Mouse (Mus musculus) CH12F3 (cell line): Measurements from ENCODE around the gene 2310061I04Rik.

Experiments used
- in situ Hi-C: fragments of 300-500 bp; cut with MboI; formaldehyde crosslinking; loops from 2 replicates; pipeline ENCODE4 v1.14.3; 2020; ENCODE audit warnings: low sequenced_read_pairs

Gene 2310061I04Rik

DNA sequence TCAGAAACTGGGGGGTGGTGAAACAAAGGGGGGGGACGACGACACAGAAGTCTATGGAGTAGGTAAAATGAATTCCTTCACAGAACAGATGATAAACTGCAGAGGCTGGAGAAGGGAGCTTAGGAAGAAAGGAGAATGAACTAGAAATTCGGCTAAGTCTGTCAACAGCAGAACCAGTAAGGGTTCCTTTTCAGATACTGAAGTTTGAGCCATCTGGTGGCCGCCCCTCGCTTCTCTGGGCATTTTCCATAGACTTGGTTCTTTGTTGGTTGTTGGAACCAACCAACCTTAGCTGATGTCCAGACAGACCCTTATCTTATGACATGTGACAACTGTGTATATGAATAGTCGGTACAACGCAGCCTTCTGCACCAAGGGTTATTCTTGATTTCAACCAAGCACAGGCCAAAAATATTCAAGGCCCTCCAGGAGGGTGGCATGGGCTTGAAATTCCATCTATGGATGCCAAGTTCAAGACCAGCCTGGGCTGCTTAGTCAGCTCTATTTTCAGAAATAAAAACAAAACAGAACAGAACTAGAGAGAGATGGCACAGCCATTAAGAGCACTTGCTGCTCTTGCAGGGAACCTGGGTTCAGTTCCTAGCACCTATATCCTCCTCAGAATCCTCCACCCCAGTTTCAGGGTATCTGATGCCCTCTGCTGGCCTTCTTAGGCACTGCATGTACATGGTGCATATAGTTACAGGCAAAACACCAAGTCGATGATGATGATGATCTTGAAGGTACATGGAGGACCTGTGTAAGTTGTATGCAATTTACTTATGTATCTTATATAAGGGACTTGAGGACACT lies 26.1 kb downstream of the 2310061I04Rik start:
- in situ Hi-C loops, result loop anchor here (5.0 kb wide), 1 partner anchor 39 kb away; no protein-coding TSS in a partner anchor

DNA sequence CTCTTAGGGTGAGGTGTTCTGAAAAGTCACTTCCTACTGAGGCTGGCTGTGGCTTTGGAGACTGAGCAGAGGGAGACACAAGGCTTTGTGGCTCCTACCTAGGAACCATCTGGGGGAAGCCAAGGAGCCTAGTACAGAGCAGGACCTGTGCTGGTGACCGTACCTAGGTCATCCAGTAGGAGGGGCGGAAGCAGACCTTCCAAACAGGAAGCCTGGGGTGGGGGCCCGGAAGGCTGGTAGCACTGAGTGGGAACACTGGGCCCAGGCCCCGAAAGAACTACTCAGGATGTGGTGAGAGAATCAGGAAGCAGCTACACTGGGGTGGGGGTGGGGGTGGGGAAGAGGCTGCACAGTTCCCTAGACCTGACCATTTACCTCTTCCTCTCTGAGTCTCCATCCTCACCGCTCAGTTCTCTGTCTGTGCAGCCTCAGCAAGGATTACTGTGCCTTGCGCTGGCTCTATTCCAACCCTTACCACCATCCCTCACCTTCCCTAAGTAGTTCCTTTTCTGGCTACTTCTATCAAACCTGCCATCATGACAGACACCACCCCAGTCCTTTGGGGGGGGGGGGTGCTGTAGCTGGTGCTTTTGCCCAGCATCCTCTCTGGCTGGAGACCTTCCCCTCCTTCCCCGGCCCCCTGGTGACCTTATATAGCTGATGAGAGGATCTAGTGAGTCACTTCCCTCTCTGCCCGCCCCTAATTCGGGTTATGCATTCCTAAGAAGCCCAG lies 26.9 kb downstream of the 2310061I04Rik start:
- in situ Hi-C loops, result loop anchor here (5.0 kb wide), 1 partner anchor 38 kb away; no protein-coding TSS in a partner anchor

DNA sequence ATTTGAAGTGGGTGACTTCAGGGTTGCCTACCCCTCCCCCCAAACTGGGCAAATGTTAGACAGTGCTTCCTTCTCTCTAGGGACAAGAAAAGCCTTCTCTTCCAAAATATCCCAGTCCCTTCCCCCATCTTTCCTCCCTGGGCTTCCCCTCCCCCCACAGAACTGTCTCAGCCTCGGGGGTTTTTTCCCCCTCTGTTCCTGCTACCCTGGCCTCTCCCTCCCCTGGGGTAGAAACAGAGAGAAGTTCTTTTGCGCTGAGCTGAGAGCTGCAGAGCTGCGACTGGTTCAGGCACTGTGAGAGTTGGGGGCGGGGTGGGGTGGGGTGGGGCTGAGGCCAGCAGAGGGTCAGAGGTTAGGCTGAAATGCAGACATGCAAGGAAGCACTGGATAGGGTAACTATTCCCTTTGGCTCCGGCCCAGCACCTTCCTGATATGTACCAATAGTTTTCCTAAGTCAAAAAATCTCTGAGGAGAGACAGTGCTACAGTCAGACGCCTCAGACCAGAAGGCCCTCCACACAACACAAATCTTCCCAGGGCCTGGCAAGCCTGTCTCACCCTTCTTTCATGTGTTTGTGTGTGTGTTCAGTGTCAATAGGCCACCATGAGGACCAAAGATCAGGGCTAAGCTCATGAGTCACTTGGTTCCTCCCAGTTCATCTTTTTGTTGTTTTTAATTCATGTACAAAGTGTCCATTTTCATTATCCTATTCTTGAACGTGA lies 27.7 kb downstream of the 2310061I04Rik start:
- in situ Hi-C loops, result loop anchor here (5.0 kb wide), 1 partner anchor 37 kb away; no protein-coding TSS in a partner anchor

DNA sequence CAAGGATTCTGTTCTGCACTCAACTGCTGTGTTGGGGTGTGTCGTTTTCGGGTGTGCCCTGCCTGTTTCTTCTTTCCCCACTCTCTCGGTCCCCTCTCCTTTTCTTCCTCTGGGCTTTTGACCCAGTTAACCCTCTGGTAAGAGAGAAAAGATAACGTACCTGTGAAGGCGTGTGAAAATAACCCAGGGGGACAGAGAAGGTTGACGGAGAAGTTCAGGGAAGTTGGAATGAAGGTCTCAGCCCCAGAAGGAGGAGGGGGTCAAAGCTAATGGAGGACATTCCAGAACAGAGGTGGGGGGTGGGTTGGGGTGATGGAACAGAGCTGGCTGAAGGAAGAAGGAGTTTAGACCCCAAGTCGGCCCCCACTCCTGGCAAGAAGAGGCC lies 28.3 kb downstream of the 2310061I04Rik start:
- in situ Hi-C loops, result no loop called here

DNA sequence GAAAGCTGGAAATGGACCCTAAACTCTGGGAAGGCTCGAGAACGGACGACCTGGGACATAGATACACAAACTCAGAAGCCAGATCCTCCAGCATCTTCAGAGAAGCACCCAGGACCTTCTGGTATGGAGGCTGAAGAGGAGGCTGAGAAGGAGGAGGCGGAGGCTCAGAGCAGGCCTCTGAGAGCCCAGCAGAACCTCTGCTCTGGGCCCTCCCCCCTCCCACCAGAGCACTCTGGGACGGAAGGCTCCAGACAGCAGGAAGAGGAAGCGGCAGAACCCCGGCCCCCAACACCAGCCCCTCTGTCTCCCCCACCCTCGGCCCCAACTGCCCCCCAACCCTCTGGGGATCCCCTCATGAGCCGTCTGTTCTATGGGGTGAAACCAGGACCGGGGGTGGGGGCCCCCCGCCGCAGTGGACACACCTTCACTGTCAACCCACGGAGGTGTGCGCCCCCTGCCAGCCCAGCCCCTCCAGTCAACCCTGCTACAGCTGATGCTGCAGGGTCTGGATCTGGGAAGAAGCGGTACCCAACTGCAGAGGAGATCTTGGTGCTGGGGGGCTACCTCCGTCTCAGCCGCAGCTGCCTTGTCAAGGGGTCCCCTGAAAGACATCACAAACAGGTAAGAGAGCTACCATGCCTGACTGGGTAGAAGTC lies 28.9 kb downstream of the 2310061I04Rik start:
- in situ Hi-C loops, result no loop called here

DNA sequence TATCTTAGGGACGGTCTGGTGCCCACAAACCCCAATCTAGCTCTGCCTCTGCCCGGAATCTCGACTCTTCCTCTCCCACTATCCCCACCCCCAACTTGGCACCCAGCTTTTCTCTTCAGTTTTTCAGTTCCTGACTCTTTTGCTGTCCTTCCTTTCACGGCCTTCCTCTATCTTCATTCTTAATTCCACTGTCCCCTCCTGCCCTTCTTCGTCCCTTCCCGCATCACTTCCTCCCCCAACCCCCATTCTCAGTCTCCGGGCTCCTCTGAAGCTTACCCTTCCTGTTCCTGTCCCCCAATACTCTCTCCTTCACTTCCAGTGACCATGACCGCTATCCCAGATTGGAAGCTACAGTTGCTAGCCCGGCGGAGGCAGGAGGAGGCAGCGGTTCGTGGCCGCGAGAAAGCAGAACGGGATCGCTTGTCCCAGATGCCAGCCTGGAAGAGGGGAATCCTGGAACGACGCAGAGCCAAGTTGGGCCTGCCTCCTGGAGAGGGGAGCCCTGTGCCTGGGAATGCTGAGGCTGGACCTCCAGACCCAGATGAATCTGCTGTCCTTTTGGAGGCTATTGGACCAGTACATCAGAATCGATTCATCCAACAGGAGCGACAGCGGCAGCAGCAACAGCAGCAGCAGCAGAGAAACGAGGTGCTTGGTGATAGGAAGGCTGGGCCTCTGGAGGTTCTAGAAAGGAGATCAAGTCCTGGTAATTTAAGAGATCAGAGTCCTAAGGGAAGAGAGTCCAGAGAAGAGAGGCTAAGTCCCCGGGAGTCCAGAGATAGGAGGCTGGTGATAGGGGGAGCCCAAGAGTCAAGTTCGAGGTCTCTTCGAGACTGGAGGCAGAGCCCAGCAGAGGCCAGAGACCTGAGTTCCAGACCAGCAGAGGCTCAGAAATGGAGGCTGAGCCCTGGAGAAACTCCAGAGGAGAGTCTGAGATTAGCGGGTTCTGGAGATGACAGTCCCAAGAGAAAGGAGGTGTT lies 30.0 kb downstream of the 2310061I04Rik start:
- in situ Hi-C loops, result no loop called here

DNA sequence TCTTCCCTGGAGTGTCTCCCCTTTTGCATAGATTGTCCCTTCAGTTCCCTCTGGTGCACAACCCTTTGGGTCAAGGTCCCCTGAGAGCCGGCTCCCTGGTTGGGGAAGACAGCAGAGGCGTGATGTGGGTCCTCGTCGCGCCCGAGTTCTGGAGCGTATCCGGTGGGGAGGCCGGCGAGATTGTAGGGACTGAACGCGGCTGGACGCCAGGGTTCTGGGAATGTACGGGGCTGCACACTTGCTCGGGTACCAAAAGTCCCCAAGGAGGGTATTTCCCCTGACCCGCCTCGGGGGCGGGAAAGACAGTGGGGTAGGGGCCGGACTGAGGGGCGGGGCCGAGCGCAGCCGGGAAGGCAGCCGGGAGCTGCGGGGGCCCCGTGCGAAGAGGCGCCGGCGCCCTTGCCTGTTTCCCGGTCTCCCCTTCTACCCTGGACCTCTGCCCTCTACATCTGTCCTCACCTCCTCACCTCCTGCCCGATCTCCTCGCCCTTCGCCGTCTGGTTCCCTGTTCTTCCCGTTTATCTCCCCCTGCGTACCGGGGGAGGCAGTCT lies 30.9 kb downstream of the 2310061I04Rik start:
- in situ Hi-C loops, result no loop called here

DNA sequence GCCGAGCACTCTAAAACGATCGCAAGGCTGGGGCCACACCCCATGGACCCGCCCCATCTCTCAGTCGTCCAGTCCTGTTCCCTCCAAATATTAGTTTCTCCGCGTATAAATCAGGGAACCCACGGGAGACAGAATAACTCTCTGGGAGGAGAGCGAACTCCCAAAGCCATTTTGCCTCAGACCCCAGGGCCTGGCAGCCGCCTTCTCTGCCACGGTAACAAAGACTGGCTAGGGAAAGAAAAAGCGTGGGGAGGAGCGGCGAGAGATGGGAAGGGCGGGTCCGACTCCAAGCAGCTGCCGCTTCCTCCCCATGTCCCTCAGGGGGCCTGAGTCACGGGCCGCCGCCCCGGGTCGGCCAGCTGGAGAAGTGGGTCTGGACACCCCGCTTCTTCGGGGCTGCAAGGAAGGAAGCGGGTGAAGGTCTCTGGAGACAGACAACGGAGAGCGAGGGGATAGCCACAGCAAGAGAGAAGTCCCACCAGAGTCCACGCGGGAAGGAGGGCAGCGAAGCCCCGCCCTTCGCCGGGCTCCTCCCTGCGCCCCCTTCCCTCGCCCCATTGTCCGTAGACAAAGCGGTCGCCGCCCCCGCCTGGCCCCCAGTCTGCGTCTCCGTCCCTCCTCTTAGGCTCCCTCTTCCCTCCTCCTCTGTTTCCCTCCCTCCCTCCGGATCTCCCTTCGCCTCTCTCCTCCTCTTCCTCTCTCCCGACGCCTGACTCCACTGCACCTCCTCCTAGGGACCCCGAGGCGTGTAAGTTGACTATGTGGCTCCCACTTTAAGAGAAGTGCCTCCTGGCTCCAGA lies 31.6 kb downstream of the 2310061I04Rik start, which contains the start of gene Ppp1r18:
TSS of gene Ppp1r18 (plus strand) at position 113 of the 800 bp plus-strand sequence.
- in situ Hi-C loops, result no loop called here

DNA sequence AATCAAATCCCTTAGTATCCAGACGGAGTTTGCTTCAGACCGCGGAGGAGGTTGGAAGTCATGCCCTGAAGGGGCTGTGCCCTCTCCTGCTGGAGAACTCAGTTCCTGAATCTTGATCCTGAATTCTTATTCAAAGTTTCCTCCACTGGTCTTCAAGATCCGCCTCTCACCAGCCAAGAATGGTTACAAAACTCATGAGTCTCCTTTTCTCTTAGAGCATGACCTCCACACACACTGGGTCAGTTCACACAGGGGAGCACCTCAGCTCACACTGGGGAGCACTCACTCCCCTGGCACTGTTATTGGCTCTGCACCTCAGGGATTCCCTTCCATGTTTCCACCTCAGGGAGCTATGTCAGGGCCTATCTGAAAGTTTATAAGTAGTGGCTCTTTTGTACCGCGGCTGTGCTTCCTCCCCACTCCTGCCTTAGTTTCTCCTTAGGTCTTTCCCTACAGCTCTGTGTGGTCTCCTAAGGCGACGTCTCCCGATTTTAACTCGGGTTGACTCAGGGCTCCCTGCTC lies 32.3 kb downstream of the 2310061I04Rik start:
- in situ Hi-C loops, result no loop called here

DNA sequence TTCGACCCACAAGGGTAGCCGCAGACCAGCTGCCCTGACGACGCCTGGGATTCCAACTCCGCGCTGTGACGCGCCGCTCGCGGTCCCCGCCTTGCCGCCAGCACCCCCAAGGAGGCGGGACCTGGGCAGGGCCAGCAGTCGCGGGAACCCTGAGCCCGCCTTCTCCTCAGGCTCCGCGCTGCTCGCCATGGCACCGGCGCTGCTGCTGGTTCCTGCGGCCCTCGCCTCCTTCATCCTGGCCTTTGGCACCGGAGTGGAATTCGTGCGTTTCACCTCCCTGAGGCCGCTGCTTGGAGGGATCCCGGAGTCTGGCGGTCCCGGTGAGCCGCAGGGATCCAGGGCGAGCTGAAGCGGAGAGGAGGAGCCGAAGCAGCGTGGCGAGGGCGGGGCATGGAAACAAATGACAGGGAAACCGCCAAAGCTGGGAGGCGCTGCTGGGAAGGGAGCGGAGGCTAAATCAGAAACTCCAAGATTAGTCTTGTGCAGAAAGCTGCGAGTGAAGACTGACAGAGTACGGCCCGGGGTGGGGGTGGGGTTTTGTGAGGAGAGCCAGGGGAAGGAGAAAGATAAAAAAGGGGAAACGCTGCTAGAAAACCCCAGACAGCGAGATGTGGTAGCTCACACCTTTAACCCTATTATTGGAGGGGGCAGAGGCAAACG lies 35.9 kb downstream of the 2310061I04Rik start, which contains the start of gene Nrm:
TSS of gene Nrm (plus strand) at position 121 of the 660 bp plus-strand sequence.
- in situ Hi-C loops, result no loop called here

DNA sequence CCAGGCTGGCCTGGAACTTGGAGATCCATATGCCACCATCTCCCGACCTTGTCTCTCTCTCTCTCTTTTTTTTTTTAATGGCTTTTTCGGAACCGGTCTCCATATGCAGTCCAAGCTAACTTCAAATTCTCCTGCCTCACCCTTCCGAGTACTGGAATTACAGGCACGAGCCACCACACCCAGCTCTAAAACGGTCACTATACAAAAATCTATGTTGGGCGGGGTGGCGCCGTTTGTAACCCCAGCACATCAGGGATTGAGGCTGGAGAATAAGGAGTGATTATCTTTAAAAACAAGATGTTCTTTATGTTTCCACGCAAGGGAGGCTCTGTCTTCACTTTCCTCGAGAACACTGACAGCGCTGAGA lies 36.4 kb downstream of the 2310061I04Rik start:
- in situ Hi-C loops, result no loop called here

DNA sequence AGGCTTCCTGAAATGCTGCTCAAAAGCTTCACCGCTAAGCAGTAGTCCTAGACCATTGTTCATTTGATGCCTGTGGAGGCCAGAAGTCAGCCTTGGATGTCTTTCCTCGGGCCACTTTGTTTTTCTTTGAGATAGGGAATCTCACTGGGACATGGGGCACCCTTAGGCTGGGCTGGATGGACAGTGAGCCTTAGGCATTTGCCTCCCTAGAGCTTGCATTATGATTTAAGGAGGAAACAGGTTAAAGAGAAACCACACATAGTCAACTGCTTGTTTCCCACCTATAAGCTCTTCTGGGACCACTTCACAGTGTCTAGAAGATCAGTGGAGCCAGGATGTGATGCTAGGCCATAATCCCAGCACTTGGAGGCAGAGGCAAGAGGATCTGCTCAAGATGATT lies 37.4 kb downstream of the 2310061I04Rik start:
- in situ Hi-C loops, result no loop called here

DNA sequence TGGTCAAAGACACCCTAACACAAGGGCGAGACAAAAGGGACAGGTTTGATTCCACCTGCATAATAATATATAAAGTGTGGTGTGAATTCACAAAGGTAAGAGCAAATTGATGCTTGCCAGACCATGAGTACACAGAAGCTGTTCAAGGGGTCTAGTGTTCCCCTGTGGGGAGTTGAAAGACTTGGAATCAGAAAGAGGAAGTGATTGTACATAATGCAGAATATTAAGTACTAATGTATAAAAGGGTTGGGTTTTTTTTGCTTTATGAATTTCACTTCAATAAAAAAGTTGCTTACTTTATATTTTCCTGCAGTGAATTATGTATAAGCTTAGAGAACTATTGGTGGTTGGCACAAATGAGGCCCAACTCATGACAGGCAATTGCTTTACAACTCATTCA lies 37.9 kb downstream of the 2310061I04Rik start:
- in situ Hi-C loops, result no loop called here

DNA sequence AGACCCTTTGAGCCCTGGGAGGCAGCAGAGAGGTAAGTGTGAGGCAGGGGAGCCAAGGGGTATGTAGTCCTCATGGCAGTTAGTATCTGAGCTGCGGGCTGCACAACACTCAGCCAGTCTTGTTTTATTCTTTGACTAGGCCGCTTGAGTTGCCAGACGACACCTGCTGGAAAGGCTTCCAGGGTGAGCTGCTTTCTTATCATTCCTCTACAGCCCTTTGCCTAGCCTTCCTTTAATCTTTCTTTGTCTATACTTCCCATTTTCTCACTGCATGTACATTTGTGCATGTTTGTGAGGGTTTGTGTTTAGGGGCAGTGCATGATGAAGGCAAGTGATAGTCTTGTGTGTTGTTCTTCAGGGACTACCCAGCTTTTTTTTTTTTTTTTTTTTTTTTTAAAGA lies 46.3 kb downstream of the 2310061I04Rik start:
- in situ Hi-C loops, result no loop called here

DNA sequence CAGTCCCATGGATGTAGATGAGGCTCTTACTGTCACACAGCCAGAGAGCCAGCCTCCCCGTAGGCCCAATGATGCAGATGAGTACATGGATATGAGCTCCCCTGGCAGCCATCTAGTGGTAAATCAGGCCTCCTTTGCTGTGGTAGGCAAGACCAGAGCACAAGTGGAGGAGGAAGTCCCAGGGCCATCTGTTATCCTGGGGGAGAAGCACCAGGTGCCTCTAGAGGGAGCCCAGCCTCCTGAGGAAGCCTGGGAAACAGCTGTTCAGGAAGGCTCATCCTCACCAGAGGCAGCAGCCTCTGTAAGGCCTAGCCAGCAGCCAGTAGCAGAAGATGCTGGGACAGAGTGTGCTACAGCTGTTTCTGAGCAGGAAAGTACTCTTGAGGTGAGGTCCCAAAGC lies 49.1 kb downstream of the 2310061I04Rik start:
- in situ Hi-C loops, result no loop called here

DNA sequence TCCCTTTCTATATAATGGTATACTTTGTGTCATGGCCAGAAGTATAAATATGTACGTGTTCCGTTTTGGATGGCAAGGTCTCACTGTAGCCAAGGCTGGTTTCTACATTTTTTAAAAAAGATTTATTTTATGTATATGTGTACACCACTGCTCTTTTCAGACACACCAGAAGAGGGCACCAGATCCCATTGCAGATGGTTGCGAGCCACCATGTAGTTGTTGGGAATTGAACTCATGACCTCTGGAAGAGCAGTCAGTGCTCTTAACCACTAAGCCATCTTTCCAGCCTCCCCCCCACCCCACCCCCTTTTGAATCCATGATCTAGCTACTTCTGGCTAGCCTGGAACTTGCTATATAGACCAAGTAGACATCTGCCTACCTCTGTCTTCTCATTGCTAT lies 53.7 kb downstream of the 2310061I04Rik start:
- in situ Hi-C loops, result no loop called here
